Mouse (Mus musculus): ENCODE measurements around the gene Carnmt1.
A peak's percentile ranks its signal among the peaks of the same experiment; 100 is the strongest.

Carnmt1 gene

DNA sequence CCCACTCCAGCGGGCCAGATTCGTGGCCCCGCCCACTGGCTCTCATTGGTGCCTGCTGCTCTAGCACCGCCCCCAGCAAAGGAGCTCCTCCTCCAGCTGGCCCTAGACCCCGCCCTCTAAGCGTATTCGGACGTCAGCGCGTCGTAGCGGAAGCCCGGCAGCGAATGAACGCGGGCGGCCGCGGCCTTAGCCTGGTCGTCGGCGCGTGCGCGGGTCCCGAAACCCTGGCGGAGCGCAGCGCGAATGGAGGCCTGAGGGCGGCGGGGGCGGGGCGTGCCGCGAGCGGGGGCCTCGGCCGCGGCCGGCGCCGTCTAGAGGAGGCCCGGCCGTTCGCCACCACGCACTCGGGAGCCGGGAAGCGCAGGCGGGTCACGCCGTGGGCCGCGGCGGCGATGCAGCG lies at the start of gene Carnmt1:
Gene Carnmt1, plus strand, starts transcription at position 157 of the 400 bp plus-strand sequence.
- DNase-seq (ENCODE audit: low spot score in 2 of 2): peak; percentile 97 to 99

GRCm38 (mm10) chr19:18623894-18624293 lies 46.7 kb upstream of the Carnmt1 start:
- DNase-seq (ENCODE audit: low spot score in 2 of 2): no peak

DNA sequence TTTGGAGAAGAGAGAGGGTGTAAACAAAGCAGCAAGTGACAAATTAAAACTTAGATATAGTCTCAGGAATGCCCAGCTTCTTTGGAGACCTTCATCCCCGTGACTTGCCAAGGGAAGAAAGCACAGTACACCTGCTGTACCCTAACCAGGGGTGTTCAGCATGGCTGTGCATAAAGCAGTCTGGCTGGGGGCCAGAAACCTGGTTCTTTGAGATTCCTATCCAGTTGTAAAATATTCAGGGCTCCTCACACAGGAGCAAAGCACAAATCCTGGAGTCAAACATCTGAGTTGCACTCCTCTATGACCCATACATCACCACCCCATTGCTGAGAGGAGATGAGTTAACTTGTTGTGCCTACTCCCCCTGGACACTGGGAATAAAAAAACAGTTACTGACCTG lies 41.0 kb upstream of the Carnmt1 start:
- DNase-seq (ENCODE audit: low spot score in 2 of 2): no peak

- peak in 1 of 2 experiments; percentile 32 for DNase-seq (ENCODE audit: low spot score in 2 of 2)
Measured at GRCm38 (mm10) chr19:18630221-18631119, 40.1 kb upstream of the Carnmt1 start.

GRCm38 (mm10) chr19:18631161-18631643 lies 39.4 kb upstream of the Carnmt1 start:
- peak; percentile 68 to 71 for DNase-seq (ENCODE audit: low spot score in 2 of 2)

- DNase-seq (ENCODE audit: low spot score in 2 of 2): peak; percentile 98 to 99
Measured at GRCm38 (mm10) chr19:18631644-18632219, 38.8 kb upstream of the Carnmt1 start, which contains the start of the genes Ostf1 and Nmrk1. TSS of gene Ostf1 (minus strand) at chr19:18631823. TSS of gene Nmrk1 (plus strand) at chr19:18631950.

DNA sequence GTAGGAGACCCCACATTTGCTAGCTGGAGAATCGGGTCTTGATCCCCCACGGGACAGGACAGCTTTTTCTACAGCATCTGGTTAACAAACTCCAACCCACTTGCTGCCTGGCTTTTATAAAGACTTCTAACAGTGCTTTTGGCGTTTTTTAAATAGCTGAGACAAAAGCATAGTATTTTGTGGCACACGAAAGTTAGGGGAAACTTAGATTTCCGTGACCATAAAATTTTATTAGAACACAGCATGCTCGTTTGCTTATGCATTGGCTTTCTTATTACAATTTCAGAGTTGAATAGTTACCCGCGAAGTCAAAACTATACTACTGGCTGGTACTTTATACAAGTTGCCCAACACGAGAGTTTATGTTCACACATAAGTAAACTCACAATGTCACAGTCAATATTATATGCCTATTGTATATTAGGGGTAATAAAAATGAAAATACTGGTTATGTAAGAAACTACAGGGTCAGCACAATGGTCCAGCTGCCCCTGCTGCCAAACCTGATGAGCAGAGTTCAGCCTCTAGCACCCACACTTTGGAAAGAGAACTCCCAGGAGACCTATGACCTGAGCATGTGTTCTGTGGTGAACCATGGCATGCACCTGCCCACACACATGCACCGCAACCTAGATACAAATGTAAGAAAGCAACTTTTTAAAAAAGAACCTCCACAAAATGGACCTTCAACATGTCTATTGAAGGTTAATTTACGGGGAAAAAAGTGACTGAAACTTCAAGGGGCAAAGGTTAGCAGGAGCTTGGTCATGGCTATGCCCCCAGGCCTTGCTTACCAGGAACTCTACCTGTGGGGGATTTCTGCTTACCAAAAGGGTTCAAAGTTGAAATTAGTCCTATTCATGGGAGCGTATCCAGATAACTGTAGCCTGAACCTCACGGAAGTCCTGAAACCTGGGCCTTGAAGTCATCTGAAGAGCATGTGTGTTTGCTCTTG lies 38.1 kb upstream of the Carnmt1 start:
- DNase-seq (ENCODE audit: low spot score in 2 of 2): no peak

- no peak for DNase-seq (ENCODE audit: low spot score in 2 of 2)
Measured at GRCm38 (mm10) chr19:18637954-18638353, 32.6 kb upstream of the Carnmt1 start.

- peak in 1 of 2 experiments; percentile 30 for DNase-seq (ENCODE audit: low spot score in 2 of 2)
Measured at GRCm38 (mm10) chr19:18638949-18639348, 31.6 kb upstream of the Carnmt1 start.

GRCm38 (mm10) chr19:18639552-18639951 lies 31.0 kb upstream of the Carnmt1 start:
- no peak for DNase-seq (ENCODE audit: low spot score in 2 of 2)

GRCm38 (mm10) chr19:18641001-18641400 lies 29.6 kb upstream of the Carnmt1 start:
- DNase-seq (ENCODE audit: low spot score in 2 of 2): no peak

DNA sequence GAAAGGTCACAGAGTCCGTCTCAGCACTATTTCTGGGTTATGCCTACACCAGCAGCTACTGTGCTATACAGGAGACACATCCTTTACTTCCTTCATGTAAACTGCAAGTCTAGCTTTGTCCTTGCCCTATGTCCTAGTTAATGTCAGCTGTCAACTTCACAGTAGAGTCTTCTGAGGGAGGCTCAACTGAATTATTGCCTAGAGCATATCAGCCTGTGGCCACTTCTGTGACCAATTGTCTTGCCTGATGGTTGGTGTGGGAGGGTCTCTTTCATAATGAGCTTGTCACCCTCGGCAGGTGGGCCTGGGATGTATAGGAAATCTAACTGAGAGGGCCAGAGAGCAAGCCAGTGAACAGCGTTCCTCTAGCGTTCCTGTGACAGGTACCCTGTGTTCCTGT lies 27.2 kb upstream of the Carnmt1 start:
- no peak for DNase-seq (ENCODE audit: low spot score in 2 of 2)

DNA sequence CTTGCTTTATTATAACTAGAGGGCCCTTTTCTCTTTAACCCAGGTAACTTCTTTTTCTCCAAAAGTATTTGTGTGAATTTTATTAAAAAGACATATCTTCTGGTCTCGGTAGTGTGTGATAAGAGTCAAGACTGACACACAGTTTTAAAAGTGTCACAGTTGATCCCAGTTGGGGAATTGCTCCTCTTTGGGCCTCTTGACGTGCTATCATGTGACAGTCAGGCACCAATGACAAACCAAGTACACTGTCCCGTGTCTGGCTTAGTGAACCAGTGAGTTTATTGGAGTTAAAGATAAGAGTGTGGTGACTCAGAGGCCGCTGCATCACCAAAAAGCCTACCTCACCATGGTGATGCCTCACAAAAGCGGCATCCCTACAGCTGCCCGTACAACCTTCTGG lies 26.5 kb upstream of the Carnmt1 start:
- DNase-seq (ENCODE audit: low spot score in 2 of 2): no peak

GRCm38 (mm10) chr19:18646397-18646796 lies 24.2 kb upstream of the Carnmt1 start:
- DNase-seq (ENCODE audit: low spot score in 2 of 2): no peak

DNA sequence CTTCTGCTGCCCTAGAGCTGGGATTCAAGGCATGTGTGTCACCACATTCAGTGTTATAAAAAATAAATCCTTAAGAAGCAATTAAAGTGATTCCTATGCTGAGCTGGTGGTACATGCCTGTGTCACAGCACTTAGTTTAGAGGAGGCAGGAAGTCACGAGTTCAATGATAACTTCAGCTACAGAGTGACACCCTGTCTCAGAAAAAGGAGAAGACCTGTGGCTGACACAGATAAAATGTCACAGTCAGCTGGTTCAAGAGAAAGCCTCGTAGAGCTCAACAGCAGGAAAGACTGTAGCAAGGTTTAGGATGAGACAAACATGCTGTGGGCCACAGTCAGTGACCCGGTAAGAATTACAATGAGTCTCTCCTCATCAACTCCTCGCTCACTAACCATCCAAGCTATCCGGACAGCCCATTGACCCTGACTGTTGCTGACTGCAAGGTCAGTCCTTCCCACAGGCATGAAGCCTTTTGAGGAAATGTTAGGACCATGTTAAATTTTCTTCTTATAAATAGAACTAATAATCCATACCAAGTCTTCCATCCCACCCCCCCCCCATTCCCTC lies 23.6 kb upstream of the Carnmt1 start:
- DNase-seq (ENCODE audit: low spot score in 2 of 2): no peak

- no peak for DNase-seq (ENCODE audit: low spot score in 2 of 2)
Measured at GRCm38 (mm10) chr19:18647775-18648557, 22.6 kb upstream of the Carnmt1 start.

DNA sequence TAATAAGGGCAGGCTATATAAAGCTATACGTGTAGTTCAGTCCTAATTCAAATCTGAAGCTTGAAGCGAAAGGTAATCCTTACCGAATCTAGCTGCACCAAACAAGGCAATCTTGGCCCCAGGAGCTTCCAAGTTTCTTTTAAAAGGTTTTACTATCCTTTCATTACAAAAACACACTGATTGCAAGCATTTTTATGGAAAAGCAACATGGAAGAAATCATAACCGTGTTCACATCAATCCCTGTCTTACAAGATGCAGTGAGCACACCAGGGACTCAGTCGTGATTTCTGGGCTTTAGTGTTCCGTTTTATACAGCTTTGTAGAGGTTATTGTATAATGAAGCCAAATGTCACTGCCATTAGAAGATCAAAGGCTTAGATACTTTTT lies 22.0 kb upstream of the Carnmt1 start:
- no peak for DNase-seq (ENCODE audit: low spot score in 2 of 2)

- no peak for DNase-seq (ENCODE audit: low spot score in 2 of 2)
Measured at GRCm38 (mm10) chr19:18649955-18650354, 20.6 kb upstream of the Carnmt1 start.

GRCm38 (mm10) chr19:18650473-18650872 lies 20.1 kb upstream of the Carnmt1 start:
- no peak for DNase-seq (ENCODE audit: low spot score in 2 of 2)

GRCm38 (mm10) chr19:18652592-18652991 lies 18.0 kb upstream of the Carnmt1 start:
- no peak for DNase-seq (ENCODE audit: low spot score in 2 of 2)

- no peak for DNase-seq (ENCODE audit: low spot score in 2 of 2)
Measured at GRCm38 (mm10) chr19:18653058-18653457, 17.5 kb upstream of the Carnmt1 start.
